Mouse (Mus musculus) heart, embryonic 16.5 days (tissue): Measurements from ENCODE around the gene Cptp. TPM values are rescaled to one million over a fixed set of nuclear protein-coding genes. Genes with fewer than 3 reads are reported as not detected.

Experiments
- ATAC-seq: fragments of 200-750 bp; cut with Nextera tagmentation; replicated peaks from 2 replicates; pipeline ENCODE4 v1.8.0; 2017; ENCODE audit warnings: moderate number of reproducible peaks; ENCODE audit not compliant: insufficient read depth, low FRiP score; ENCODE audit errors: extremely low read depth
- H3K27ac ChIP-seq: fragments of 300-500 bp; sonication (generic); 2 replicates; pipeline ENCODE4 v1.5.1; 2014; ENCODE audit warnings: mild to moderate bottlenecking, low read length, control low read depth, moderate library complexity
- H3K27me3 ChIP-seq: fragments of 300-500 bp; sonication (generic); 2 replicates; pipeline ENCODE4 v1.6.1; 2014; ENCODE audit warnings: low read length, mixed read lengths; ENCODE audit not compliant: control insufficient read depth, insufficient read depth
- H3K36me3 ChIP-seq: fragments of 300-500 bp; sonication (generic); 2 replicates; pipeline ENCODE4 v1.6.1; 2014; ENCODE audit not compliant: control insufficient read depth, insufficient read depth
- H3K4me1 ChIP-seq: fragments of 300-500 bp; sonication (generic); 2 replicates; pipeline ENCODE4 v1.6.1; 2014; ENCODE audit warnings: low read length, mixed read lengths; ENCODE audit not compliant: control insufficient read depth, insufficient read depth
- H3K4me2 ChIP-seq: fragments of 300-500 bp; sonication (generic); 2 replicates; pipeline ENCODE4 v1.6.1; 2014; ENCODE audit warnings: low read depth, mild to moderate bottlenecking, control low read depth, low read length
- H3K4me3 ChIP-seq: fragments of 300-500 bp; sonication (generic); 2 replicates; pipeline ENCODE4 v1.5.1; 2014; ENCODE audit warnings: mild to moderate bottlenecking, control low read depth, low read length
- H3K9ac ChIP-seq: fragments of 300-500 bp; sonication (generic); 2 replicates; pipeline ENCODE4 v1.6.1; 2014; ENCODE audit warnings: low read length, control low read depth
- H3K9me3 ChIP-seq: fragments of 300-500 bp; sonication (generic); replicated peaks from 2 replicates; pipeline ENCODE4 v1.6.1; 2016; ENCODE audit warnings: low read length; ENCODE audit not compliant: control insufficient read depth
- WGBS: fragments of 180-500 bp; shearing (Covaris S2); extraction: QIAGEN DNeasy Blood & Tissue Kit; methylation state at CpG from one replicate; pipeline ENCODE4 v1.1.7; 2014; 5-methylcytosine and 5-hydroxymethylcytosine counted together
- microRNA-seq: library from miRNA; unstranded; fragments of <30 nt; microRNA quantifications from one replicate; pipeline ENCODE4, GENCODE M21; 2017
- polyA plus RNA-seq: library from polyadenylated mRNA; unstranded; fragments of >200 nt; fragmentation: Nextera tagmentation; extraction: Ambion mirVana; gene quantifications from 2 replicates; pipeline ENCODE4 v1.2.1, GENCODE M21; 2015

The Cptp gene
- polyA plus RNA-seq, 1 experiment from 2014 or later = 9.3 TPM

DNA sequence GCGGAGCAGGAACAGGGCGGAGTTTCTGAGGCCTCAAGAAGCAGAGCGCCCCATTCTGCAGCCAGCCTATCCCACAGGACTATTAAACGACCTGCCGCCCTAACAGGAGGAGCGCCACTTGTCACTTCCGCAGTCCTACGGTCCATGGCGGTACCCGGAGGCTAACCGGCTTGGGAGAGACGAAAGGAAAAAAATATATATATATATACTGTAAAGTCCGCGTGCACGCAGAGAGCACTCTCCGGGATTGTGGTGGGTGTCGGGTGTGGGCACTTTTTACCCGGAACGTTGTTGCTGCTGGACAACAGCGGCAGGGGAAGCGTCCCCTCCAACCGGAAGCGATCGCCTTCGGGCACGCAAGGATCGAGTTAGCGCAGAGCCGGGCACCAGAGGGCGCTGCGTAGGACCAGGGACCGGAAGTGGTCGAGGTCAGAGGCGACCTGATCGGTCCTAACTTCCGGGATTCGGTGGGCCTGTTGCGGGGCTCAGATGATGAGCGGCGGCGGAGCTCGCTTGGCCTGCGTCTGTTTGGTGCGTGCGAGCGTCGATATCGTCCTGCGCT is 38.0 kb downstream of the Cptp start, which contains the start of gene Aurkaip1:
Aurkaip1 (plus strand) TSS at position 68 of the 562 bp plus-strand sequence.
- peak within 1 kb of the TSS; percentile 66 for H3K4me3 ChIP-seq
- no peaks in the 10 kb centered on the region for H3K9me3 ChIP-seq
- WGBS = under 1% methylated on average over 49 of the region's 49 CpGs
- peaks cover 13% of the 10 kb centered on the region for H3K36me3 ChIP-seq
- peak within 1 kb of the TSS; percentile 85 for H3K9ac ChIP-seq
- peak; percentile 92 for ATAC-seq
- H3K4me1 ChIP-seq = peaks cover 15% of the 10 kb centered on the region
- peak within 1 kb of the TSS; percentile 94 for H3K27ac ChIP-seq
- H3K4me2 ChIP-seq = peak within 1 kb of the TSS; percentile 90
- H3K27me3 ChIP-seq = no peaks in the 10 kb centered on the region

DNA sequence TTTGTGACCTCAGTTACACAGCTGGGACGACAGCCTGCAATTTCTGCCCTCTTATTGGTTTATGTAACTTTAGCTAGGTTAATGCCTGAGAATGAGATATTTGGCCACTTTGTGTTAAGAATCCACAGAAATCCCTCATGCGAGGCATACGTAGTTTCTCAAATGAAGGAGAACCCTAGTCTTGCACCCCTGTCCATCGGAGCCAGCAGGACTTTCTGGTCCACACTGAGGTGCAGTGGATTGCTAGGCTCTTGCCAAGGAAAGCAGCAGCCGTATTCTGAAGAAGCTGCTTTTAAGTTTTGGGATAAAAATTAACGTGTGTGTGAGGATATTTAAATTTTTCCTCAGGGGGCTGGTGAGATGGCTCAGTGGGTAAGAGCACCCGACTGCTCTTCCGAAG is 38.6 kb downstream of the Cptp start:
- ATAC-seq = no peak

DNA sequence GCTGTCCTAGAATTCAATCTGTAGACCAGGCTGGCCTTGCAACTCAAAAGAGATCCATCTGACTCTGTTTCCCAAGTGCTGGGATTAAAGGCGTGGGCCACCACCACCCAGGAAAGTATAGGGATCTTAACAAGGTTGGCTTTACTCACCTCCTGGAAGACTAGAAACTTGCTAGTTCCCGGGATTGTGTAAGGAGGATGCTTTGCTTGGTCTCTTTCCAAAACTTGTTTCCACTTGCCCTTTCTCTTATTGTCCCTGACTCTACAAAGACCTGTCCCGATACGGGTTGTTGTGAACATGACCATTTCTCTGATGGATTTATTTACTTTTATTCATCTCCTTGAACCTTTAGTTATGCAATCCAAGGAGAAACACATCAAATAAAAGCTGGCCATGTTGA is 39.4 kb downstream of the Cptp start:
- Histone ChIP-seq H3K4me3 (no peak overlapping the region), H3K36me3 (peaks cover 22% of the 10 kb centered on the region)

More for the DNA sequence above, 38.6 kb downstream of the Cptp start:
- peak overlapping the region; percentile 85 for H3K9ac ChIP-seq
- WGBS = 51% methylated on average over 8 of the region's 8 CpGs
- no peaks in the 10 kb centered on the region for H3K27me3 ChIP-seq
- peaks cover 15% of the 10 kb centered on the region for H3K36me3 ChIP-seq
- peak overlapping the region; percentile 62 for H3K4me2 ChIP-seq
- H3K4me1 ChIP-seq = peaks cover 15% of the 10 kb centered on the region
- peak overlapping the region; percentile 66 for H3K4me3 ChIP-seq
- H3K9me3 ChIP-seq = no peaks in the 10 kb centered on the region
- H3K27ac ChIP-seq = peak overlapping the region; percentile 94

DNA sequence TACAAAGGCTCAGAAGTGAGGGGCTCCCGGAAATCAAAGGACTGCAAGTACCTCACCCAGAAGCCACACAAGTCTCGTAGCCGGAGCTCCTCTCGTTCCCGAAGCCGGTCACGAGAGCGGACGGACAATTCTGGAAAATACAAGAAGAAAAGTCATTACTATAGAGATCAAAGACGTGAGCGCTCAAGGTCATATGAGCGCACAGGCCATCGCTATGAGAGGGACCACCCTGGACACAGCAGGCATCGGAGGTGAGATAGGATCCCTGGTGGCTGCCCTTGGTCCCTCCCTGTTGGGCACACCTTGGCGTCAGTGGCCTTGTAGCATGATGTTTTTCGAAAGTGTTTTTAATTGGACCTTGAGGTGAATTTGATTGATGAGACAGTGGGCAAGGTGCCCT is 45.8 kb downstream of the Cptp start:
- Histone ChIP-seq H3K4me2 (no peak overlapping the region), H3K27me3 (no peaks in the 10 kb centered on the region), H3K27ac (no peak overlapping the region), H3K36me3 (peaks cover 77% of the 10 kb centered on the region), H3K9ac (no peak overlapping the region), H3K4me3 (no peak overlapping the region), H3K4me1 (no peaks in the 10 kb centered on the region), H3K9me3 (no peaks in the 10 kb centered on the region)
- 94% methylated on average over 16 of the region's 16 CpGs for WGBS
- no peak for ATAC-seq

More for the DNA sequence above, 39.4 kb downstream of the Cptp start:
- no peaks in the 10 kb centered on the region for H3K9me3 ChIP-seq
- no peaks in the 10 kb centered on the region for H3K27me3 ChIP-seq
- WGBS = 84% methylated on average over 4 of the region's 4 CpGs
- peaks cover 15% of the 10 kb centered on the region for H3K4me1 ChIP-seq
- no peak for ATAC-seq
- no peak overlapping the region for H3K4me2 ChIP-seq
- no peak overlapping the region for H3K27ac ChIP-seq
- H3K9ac ChIP-seq = no peak overlapping the region

DNA sequence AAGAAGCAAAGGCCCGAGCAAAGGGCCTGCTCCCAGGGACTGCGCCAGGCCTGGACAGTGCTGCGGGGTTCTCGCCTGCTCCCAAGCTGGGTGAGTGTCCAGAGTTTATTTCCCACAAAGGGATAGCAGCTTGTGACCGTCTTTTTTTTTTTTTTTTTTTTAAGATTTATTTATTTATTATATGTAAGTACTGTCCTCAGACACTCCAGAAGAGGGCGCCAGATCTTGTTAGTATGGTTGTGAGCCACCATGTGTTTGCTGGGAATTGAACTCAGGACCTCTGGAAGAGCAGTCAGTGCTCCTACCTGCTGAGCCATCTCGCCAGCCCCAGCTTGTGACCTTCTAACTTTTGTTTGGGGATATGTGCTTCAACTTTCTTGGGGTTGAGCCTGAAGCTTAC is 48.2 kb downstream of the Cptp start:
- 76% methylated on average over 7 of the region's 7 CpGs for WGBS

DNA sequence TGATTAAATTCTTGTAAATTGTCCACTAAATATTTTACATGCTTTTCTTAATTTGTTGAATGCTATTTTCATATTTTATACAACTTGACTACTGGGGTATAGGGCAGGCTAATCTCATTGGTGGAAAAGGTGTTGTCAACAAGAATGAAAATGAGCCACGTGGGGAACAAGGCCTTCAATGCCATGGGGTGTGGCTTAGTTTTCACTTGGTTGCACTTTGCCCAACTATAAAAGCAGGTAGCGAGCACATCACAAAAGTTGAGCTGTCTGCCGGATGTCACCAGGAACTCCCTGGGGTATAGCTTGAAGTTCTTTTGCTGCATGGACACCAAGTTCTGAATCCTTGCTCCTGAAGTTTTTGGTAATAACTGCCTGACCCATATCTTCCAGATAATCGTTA is 51.7 kb downstream of the Cptp start:
- H3K4me1 ChIP-seq = peaks cover 11% of the 10 kb centered on the region
- no peak overlapping the region for H3K27ac ChIP-seq
- no peak overlapping the region for H3K4me3 ChIP-seq
- H3K36me3 ChIP-seq = peaks cover 79% of the 10 kb centered on the region
- 87% methylated on average over 4 of the region's 4 CpGs for WGBS
- no peak for ATAC-seq
- H3K27me3 ChIP-seq = no peaks in the 10 kb centered on the region
- H3K9me3 ChIP-seq = no peaks in the 10 kb centered on the region
- no peak overlapping the region for H3K4me2 ChIP-seq
- H3K9ac ChIP-seq = no peak overlapping the region

More for the DNA sequence above, 48.2 kb downstream of the Cptp start:
- Histone ChIP-seq H3K4me3 (no peak overlapping the region), H3K36me3 (peaks cover 86% of the 10 kb centered on the region), H3K27ac (no peak overlapping the region), H3K27me3 (no peaks in the 10 kb centered on the region), H3K9me3 (no peaks in the 10 kb centered on the region), H3K4me2 (no peak overlapping the region), H3K4me1 (no peaks in the 10 kb centered on the region), H3K9ac (no peak overlapping the region)
- no peak for ATAC-seq

Small RNA genes lying within 50 kb of the gene (microRNA-seq; reads per million reads assigned to microRNA genes)
- gene Gm22991 = not detected

Other genes with a start within 250 kb of the Cptp start
- gene Cdk11b, start 244.6 kb downstream of the Cptp start, polyA plus RNA-seq = 38.3 and 44.8 TPM in 2 replicates
- gene Gm10563, start 224.0 kb downstream of the Cptp start, polyA plus RNA-seq = not detected in 2 replicates
- 56.6 and 63.4 TPM in 2 replicates for gene Mmp23, start 216.1 kb downstream of the Cptp start, polyA plus RNA-seq
- 18.2 and 19.6 TPM in 2 replicates for gene Mib2, start 200.2 kb downstream of the Cptp start, polyA plus RNA-seq
- gene Fndc10, start 175.1 kb downstream of the Cptp start, polyA plus RNA-seq = 1.1 and 1.4 TPM in 2 replicates
- gene Ssu72, start 164.6 kb downstream of the Cptp start, polyA plus RNA-seq = 106 and 111 TPM in 2 replicates
- gene Tmem240, start 134.6 kb downstream of the Cptp start, polyA plus RNA-seq = 0.54 and 0.59 TPM in 2 replicates
- gene Atad3a, start 108.3 kb downstream of the Cptp start, polyA plus RNA-seq = 123 TPM in 2 replicates
- 8.3 and 8.7 TPM in 2 replicates for gene Vwa1, start 94.7 kb downstream of the Cptp start, polyA plus RNA-seq
- gene Tmem88b, start 83.6 kb downstream of the Cptp start, polyA plus RNA-seq = 1.4 and 1.8 TPM in 2 replicates
- 0.30 TPM in 1 of 2 replicates, not detected in the other for gene Ankrd65, start 79.0 kb downstream of the Cptp start, polyA plus RNA-seq
- gene Mrpl20, start 66.6 kb downstream of the Cptp start, polyA plus RNA-seq = 133 and 138 TPM in 2 replicates
- gene Ccnl2, start 57.0 kb downstream of the Cptp start, polyA plus RNA-seq = 126 and 129 TPM in 2 replicates
- gene Aurkaip1, start 38.2 kb downstream of the Cptp start, polyA plus RNA-seq = 124 and 132 TPM in 2 replicates
- gene Mxra8, start 29.8 kb downstream of the Cptp start, polyA plus RNA-seq = 77.8 and 86.8 TPM in 2 replicates
- gene Dvl1, start 22.0 kb downstream of the Cptp start, polyA plus RNA-seq = 3.5 TPM in 2 replicates
- gene Tas1r3, start 6.1 kb downstream of the Cptp start, polyA plus RNA-seq = 0.18 and 0.26 TPM in 2 replicates
- gene Ints11, start 106 bp upstream of the Cptp start, polyA plus RNA-seq = 40.5 and 41.8 TPM in 2 replicates
- 32.5 and 34.3 TPM in 2 replicates for gene Pusl1, start 22.3 kb upstream of the Cptp start, polyA plus RNA-seq
- gene Acap3, start 22.4 kb upstream of the Cptp start, polyA plus RNA-seq = 10.1 and 11.6 TPM in 2 replicates
- 74.9 and 80.1 TPM in 2 replicates for gene Ube2j2, start 74.4 kb upstream of the Cptp start, polyA plus RNA-seq
- 23.1 and 28.9 TPM in 2 replicates for gene C1qtnf12, start 92.9 kb upstream of the Cptp start, polyA plus RNA-seq
- gene B3galt6, start 123.2 kb upstream of the Cptp start, polyA plus RNA-seq = 8.6 and 9.1 TPM in 2 replicates
- gene Sdf4, start 123.4 kb upstream of the Cptp start, polyA plus RNA-seq = 122 and 128 TPM in 2 replicates
- 0.95 and 1.5 TPM in 2 replicates for gene Tnfrsf4, start 144.4 kb upstream of the Cptp start, polyA plus RNA-seq
- gene Tnfrsf18, start 156.7 kb upstream of the Cptp start, polyA plus RNA-seq = 2.3 and 2.6 TPM in 2 replicates
- 0.33 and 0.37 TPM in 2 replicates for gene Ttll10, start 190.0 kb upstream of the Cptp start, polyA plus RNA-seq
- gene 9430015G10Rik, start 240.5 kb upstream of the Cptp start, polyA plus RNA-seq = 17.3 and 17.4 TPM in 2 replicates